Mouse (Mus musculus): ENCODE results near the gene Agps.

DNA sequence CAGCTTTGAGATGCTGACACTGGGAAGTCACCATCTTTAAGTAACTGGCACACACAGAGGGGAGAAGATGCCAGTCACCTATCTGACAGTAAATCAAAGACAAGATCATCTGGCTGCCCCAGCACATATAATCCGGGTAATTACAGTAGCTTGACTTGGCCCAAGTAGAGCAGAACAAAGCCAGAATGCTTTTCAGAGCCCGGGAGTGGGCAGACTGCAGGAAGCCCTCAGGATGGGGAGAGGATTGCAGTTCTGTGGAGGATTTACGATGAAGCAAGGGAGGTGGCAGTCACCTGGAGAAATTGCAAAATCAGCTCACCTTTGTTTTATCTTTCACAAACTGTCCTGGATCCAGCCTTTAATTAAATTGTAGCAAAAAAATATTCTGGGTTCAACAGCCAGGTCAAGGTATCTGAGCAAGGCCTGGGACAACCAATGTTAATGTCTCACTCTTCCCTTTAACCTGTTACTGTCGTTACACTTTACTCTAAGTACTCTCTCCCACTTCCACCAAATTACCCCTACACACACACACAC is 33.5 kb upstream of the Agps start:
- TF ChIP-seq CTCF (IDR thresholded peaks at IDR 0.05; ENCODE audit: borderline replicate concordance, extremely low read depth, insufficient read depth, insufficient read length) (no peak), POLR2A (IDR thresholded peaks at IDR 0.05; ENCODE audit: borderline replicate concordance, extremely low read depth, insufficient read depth, insufficient read length, poor library complexity, severe bottlenecking) (no peak)

Data from brain, embryonic 14.5 days (tissue).